Mouse (Mus musculus): ENCODE results near the gene Carmil1.

DNA sequence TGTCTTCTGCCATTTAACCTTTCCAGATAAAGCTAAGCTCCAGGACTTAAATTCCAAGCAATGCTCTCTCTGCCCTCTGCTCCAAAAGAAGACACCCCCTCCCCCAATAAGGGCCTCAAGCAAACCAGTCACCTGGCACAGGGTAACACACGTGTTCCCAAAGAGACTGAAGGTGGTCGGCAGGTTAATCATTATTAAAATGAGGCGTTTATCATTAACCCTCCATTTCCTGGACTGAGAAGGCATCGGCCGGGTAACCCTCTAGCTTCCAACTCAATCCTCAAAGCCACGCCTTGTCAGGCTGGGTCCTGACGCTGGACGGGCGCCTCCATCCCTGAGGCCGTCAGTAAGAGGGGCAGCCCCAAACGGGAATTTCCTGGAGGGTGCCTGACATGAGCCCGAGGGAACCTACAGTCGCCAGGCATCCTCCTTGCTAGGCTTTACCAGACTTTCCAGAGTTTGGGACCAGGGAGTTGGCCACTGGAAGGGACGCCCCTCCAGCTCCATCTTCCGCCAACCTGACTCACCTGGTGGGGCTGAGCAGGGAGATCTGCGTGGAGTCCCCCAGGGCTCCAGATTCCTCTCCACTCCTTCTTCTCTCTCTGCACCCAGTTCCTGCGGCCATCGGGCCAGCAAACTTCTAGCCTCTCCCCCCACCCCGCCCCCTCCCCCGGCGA, 695 bp downstream of the Carmil1 start:
- no peak for TF ChIP-seq CTCF (IDR thresholded peaks at IDR 0.05; ENCODE audit: borderline replicate concordance, insufficient read depth, low read length)
- no peak for TF ChIP-seq POLR2A (IDR thresholded peaks at IDR 0.05; ENCODE audit: low read depth, low read length)
